ENCODE assay signal across 18 mouse cellular contexts in genomic region chr4:101445660-101446059, GRCm38 (mm10). TPM values are rescaled to one million over a fixed set of nuclear protein-coding genes. Genes with fewer than 3 reads are reported as not detected.
"Had no signal": no experiment of that assay in that cellular context is flagged by ENCODE, and none has a peak within 500 bp of the region (broad histone marks: within the 10 kb centered on the region; RNA-seq: fewer than 3 reads in every experiment).

No protein-coding gene starts in this region.

- H3K27ac ChIP-seq: neural tube, embryonic 12.5 days; neural tube, embryonic 13.5 days; neural tube, embryonic 15.5 days; stomach, embryonic 15.5 days; stomach, postnatal 0 days had no signal

- H3K9ac ChIP-seq: neural tube, embryonic 12.5 days; neural tube, embryonic 13.5 days; neural tube, embryonic 15.5 days; stomach, embryonic 15.5 days had no signal

- H3K36me3 ChIP-seq: neural tube, embryonic 12.5 days; neural tube, embryonic 13.5 days; neural tube, embryonic 15.5 days; stomach, embryonic 15.5 days had no signal

- H3K4me1 ChIP-seq: neural tube, embryonic 12.5 days; neural tube, embryonic 13.5 days; neural tube, embryonic 15.5 days; stomach, embryonic 15.5 days had no signal

- H3K9me3 ChIP-seq: neural tube, embryonic 12.5 days; neural tube, embryonic 13.5 days; neural tube, embryonic 15.5 days; stomach, embryonic 15.5 days had no signal

- H3K4me3 ChIP-seq: neural tube, embryonic 12.5 days; neural tube, embryonic 13.5 days; neural tube, embryonic 15.5 days; stomach, embryonic 15.5 days had no signal

- DNase-seq: retina, postnatal 1 day; right cerebral cortex, adult 18-20 months; right cerebral cortex, postnatal 14 days; right cerebral cortex, postnatal 25 days; right cerebral cortex, postnatal 4 days; spleen, adult 18-20 months; thymus, adult 18-20 months; thymus, adult 2 months; thymus, postnatal 14 days; thymus, postnatal 25 days; thymus, postnatal 36 days; thymus, postnatal 4 days had no signal

- H3K27me3 ChIP-seq: neural tube, embryonic 12.5 days; neural tube, embryonic 13.5 days; neural tube, embryonic 15.5 days; stomach, embryonic 15.5 days had no signal

RNA-seq across cellular contexts. Expression of gene Dnajc6, which starts 50.8 kb away (rescaled TPM):
- total RNA-seq: neutrophil, adult 5-6 weeks had no signal
